Mouse (Mus musculus): ENCODE measurements around the gene Tenm2.

Gene Tenm2

GRCm38 (mm10) chr11:36041411-36041810, 1194.4 kb downstream of the Tenm2 start:
- no peak for DNase-seq (ENCODE audit: low read depth)

- DNase-seq (ENCODE audit: low read depth) = no peak
These were observed 1195.1 kb downstream of the Tenm2 start for GRCm38 (mm10) chr11:36040508-36041233.

- DNase-seq (ENCODE audit: low read depth) = no peak
These were observed 1195.9 kb downstream of the Tenm2 start for GRCm38 (mm10) chr11:36039825-36040224.

GRCm38 (mm10) chr11:36038386-36038785, 1197.4 kb downstream of the Tenm2 start:
- no peak for DNase-seq (ENCODE audit: low read depth)

GRCm38 (mm10) chr11:36037311-36037710, 1198.5 kb downstream of the Tenm2 start:
- DNase-seq (ENCODE audit: low read depth) = no peak

- peak; percentile 99 for DNase-seq (ENCODE audit: low read depth)
These were observed 1199.6 kb downstream of the Tenm2 start for GRCm38 (mm10) chr11:36036061-36036695.

GRCm38 (mm10) chr11:36031751-36032150, 1204.0 kb downstream of the Tenm2 start:
- no peak for DNase-seq (ENCODE audit: low read depth)

GRCm38 (mm10) chr11:36020009-36020408, 1215.8 kb downstream of the Tenm2 start:
- no peak for DNase-seq (ENCODE audit: low read depth)

GRCm38 (mm10) chr11:36013179-36013578, 1222.6 kb downstream of the Tenm2 start:
- no peak for DNase-seq (ENCODE audit: low read depth)

- DNase-seq (ENCODE audit: low read depth) = no peak
These were observed 1226.2 kb downstream of the Tenm2 start for GRCm38 (mm10) chr11:36009281-36010208.

GRCm38 (mm10) chr11:36002900-36003299, 1232.9 kb downstream of the Tenm2 start:
- DNase-seq (ENCODE audit: low read depth) = no peak

- peak; percentile 73 for DNase-seq (ENCODE audit: low read depth)
These were observed 1234.3 kb downstream of the Tenm2 start for GRCm38 (mm10) chr11:36001282-36001970.

- no peak for DNase-seq (ENCODE audit: low read depth)
These were observed 1235.0 kb downstream of the Tenm2 start for GRCm38 (mm10) chr11:36000585-36001281.

- DNase-seq (ENCODE audit: low read depth) = no peak
These were observed 1235.7 kb downstream of the Tenm2 start for GRCm38 (mm10) chr11:36000038-36000437.

- no peak for DNase-seq (ENCODE audit: low read depth)
These were observed 1237.7 kb downstream of the Tenm2 start for GRCm38 (mm10) chr11:35998048-35998447.

GRCm38 (mm10) chr11:35995310-35995709, 1240.5 kb downstream of the Tenm2 start:
- DNase-seq (ENCODE audit: low read depth) = no peak

GRCm38 (mm10) chr11:35991846-35992245, 1243.9 kb downstream of the Tenm2 start:
- DNase-seq (ENCODE audit: low read depth) = no peak

- DNase-seq (ENCODE audit: low read depth) = no peak
These were observed 1245.8 kb downstream of the Tenm2 start for GRCm38 (mm10) chr11:35989967-35990366.

- DNase-seq (ENCODE audit: low read depth) = no peak
These were observed 1249.8 kb downstream of the Tenm2 start for GRCm38 (mm10) chr11:35985841-35986393.

- DNase-seq (ENCODE audit: low read depth) = no peak
These were observed 1253.0 kb downstream of the Tenm2 start for GRCm38 (mm10) chr11:35982734-35983133.

- DNase-seq (ENCODE audit: low read depth) = no peak
These were observed 1255.3 kb downstream of the Tenm2 start, which contains the start of gene Wwc1 for GRCm38 (mm10) chr11:35980411-35980917. TSS of gene Wwc1 (minus strand) at chr11:35980527.
